Comparison of ENCODE assay signal across 9 mouse cellular contexts in genomic region chr12:111704609-111705008, GRCm38 (mm10). TPM values are rescaled to one million over a fixed set of nuclear protein-coding genes. Genes with fewer than 3 reads are reported as not detected.
DNase-seq lines count a peak whose midpoint lies in the region; ATAC-seq and TF ChIP-seq lines count a peak whose summit lies in the region.
"Had no signal": no experiment of that assay in that cellular context is flagged by ENCODE, and none has a peak within 500 bp of the region (broad histone marks: within the 10 kb centered on the region; RNA-seq: fewer than 3 reads in every experiment).

No protein-coding gene starts in this region.

- H3K4me1 ChIP-seq in kidney, embryonic 16.5 days (ENCODE audit: insufficient read depth, low read length): peaks cover 23% of the 10 kb centered on the region
- H3K4me1 ChIP-seq in embryonic facial prominence, embryonic 12.5 days: peaks cover 15% of the 10 kb centered on the region
- H3K4me1 ChIP-seq in heart, postnatal 0 days (ENCODE audit: control insufficient read depth, insufficient read depth): peaks cover 24% of the 10 kb centered on the region
- peaks cover 15% of the 10 kb centered on the region for H3K4me1 ChIP-seq in lung, postnatal 0 days (ENCODE audit: insufficient read depth, low read depth, low read length)

- peak overlapping the region; percentile 66 for H3K27ac ChIP-seq in kidney, embryonic 16.5 days (ENCODE audit: low read length)
- H3K27ac ChIP-seq in embryonic facial prominence, embryonic 12.5 days: no peak overlapping the region; the same call in 1 of the 2 replicates
- peak overlapping the region; percentile 87 for H3K27ac ChIP-seq in heart, postnatal 0 days (ENCODE audit: low read depth)
- peak overlapping the region; percentile 78 for H3K27ac ChIP-seq in lung, postnatal 0 days (ENCODE audit: low read length)
- H3K27ac ChIP-seq: macrophage had no signal

- peaks cover 9% of the 10 kb centered on the region for H3K36me3 ChIP-seq in kidney, embryonic 16.5 days (ENCODE audit: insufficient read depth, low read length)
- H3K36me3 ChIP-seq in embryonic facial prominence, embryonic 12.5 days: peaks cover 20% of the 10 kb centered on the region
- peaks cover 12% of the 10 kb centered on the region for H3K36me3 ChIP-seq in heart, postnatal 0 days (replicated peaks; ENCODE audit: control insufficient read depth, insufficient read depth, low read length)
- peaks cover 11% of the 10 kb centered on the region; the same call in 1 of the 2 replicates for H3K36me3 ChIP-seq in lung, postnatal 0 days (ENCODE audit: insufficient read depth, low read length)

- peak; percentile 56 for ATAC-seq in kidney, embryonic 16.5 days (ENCODE audit: low FRiP score, low TSS enrichment)
- ATAC-seq in embryonic facial prominence, embryonic 12.5 days (ENCODE audit: insufficient number of reproducible peaks, insufficient read depth, low FRiP score, low TSS enrichment): no peak; the same call in 1 of the 2 replicates
- peak; percentile 52 for ATAC-seq in heart, postnatal 0 days (ENCODE audit: insufficient read depth, low read depth)
- peak; percentile 81 for ATAC-seq in lung, postnatal 0 days
- ATAC-seq in activated CD4-positive, CD25-positive, alpha-beta regulatory T cell, adult 4 months: no peak

- no peaks in the 10 kb centered on the region for H3K9me3 ChIP-seq in kidney, embryonic 16.5 days (ENCODE audit: low read length)
- H3K9me3 ChIP-seq in embryonic facial prominence, embryonic 12.5 days: no peaks in the 10 kb centered on the region
- no peaks in the 10 kb centered on the region for H3K9me3 ChIP-seq in heart, postnatal 0 days (replicated peaks; ENCODE audit: control insufficient read depth, low read length)
- no peaks in the 10 kb centered on the region for H3K9me3 ChIP-seq in lung, postnatal 0 days (ENCODE audit: low read length)

- no peak for TF ChIP-seq EP300 in heart, postnatal 0 days (IDR thresholded peaks at IDR 0.05; ENCODE audit: low read depth)
- TF ChIP-seq EP300 in lung, postnatal 0 days (IDR thresholded peaks at IDR 0.05): no peak

- no peak overlapping the region for H3K4me2 ChIP-seq in kidney, embryonic 16.5 days (replicated peaks; ENCODE audit: low read depth, low read length)
- H3K4me2 ChIP-seq in embryonic facial prominence, embryonic 12.5 days (replicated peaks): no peak overlapping the region
- H3K4me2 ChIP-seq in heart, postnatal 0 days (ENCODE audit: low read depth, low read length): no peak overlapping the region
- H3K4me2 ChIP-seq in lung, postnatal 0 days (replicated peaks; ENCODE audit: low read depth, low read length): no peak overlapping the region

- H3K27me3 ChIP-seq in kidney, embryonic 16.5 days (ENCODE audit: insufficient read depth, low read length): no peaks in the 10 kb centered on the region
- H3K27me3 ChIP-seq in embryonic facial prominence, embryonic 12.5 days: no peaks in the 10 kb centered on the region
- no peaks in the 10 kb centered on the region for H3K27me3 ChIP-seq in heart, postnatal 0 days (ENCODE audit: control insufficient read depth, insufficient read depth, low read length)
- H3K27me3 ChIP-seq in lung, postnatal 0 days (replicated peaks; ENCODE audit: insufficient read depth, low read length): no peaks in the 10 kb centered on the region

- no peak for DNase-seq in kidney, adult 8-10 months
- peak; percentile 59 for DNase-seq in heart, postnatal 0 days (ENCODE audit: low spot score)
- peak; percentile 88 for DNase-seq in lung, postnatal 0 days (ENCODE audit: low spot score)
- DNase-seq in urinary bladder, postnatal 14 days (ENCODE audit: low spot score): peak; percentile 85
- no peak for DNase-seq in natural killer cell, adult 2 months (ENCODE audit: low spot score in 2 of 2)

- no peak for TF ChIP-seq CTCF in heart, postnatal 0 days (IDR thresholded peaks at IDR 0.05; ENCODE audit: low read depth)
- TF ChIP-seq CTCF in lung, postnatal 0 days (IDR thresholded peaks at IDR 0.05): no peak

- WGBS in kidney, embryonic 16.5 days: 33% methylated on average over 9 of the region's 9 CpGs
- 32% methylated on average over 9 of the region's 9 CpGs for WGBS in embryonic facial prominence, embryonic 12.5 days
- WGBS in heart, postnatal 0 days: 22% methylated on average over 9 of the region's 9 CpGs
- 39% methylated on average over 9 of the region's 9 CpGs for WGBS in lung, postnatal 0 days

- H3K4me3 ChIP-seq in kidney, embryonic 16.5 days (ENCODE audit: low read length): no peak overlapping the region
- H3K4me3 ChIP-seq in embryonic facial prominence, embryonic 12.5 days: no peak overlapping the region
- no peak overlapping the region for H3K4me3 ChIP-seq in heart, postnatal 0 days (ENCODE audit: low read depth, low read length)
- no peak overlapping the region for H3K4me3 ChIP-seq in lung, postnatal 0 days (ENCODE audit: low read depth, low read length)

- H3K9ac ChIP-seq in kidney, embryonic 16.5 days (replicated peaks; ENCODE audit: low read length): no peak overlapping the region
- H3K9ac ChIP-seq in embryonic facial prominence, embryonic 12.5 days: peak overlapping the region; percentile 20; the same call in 1 of the 2 replicates
- H3K9ac ChIP-seq in heart, postnatal 0 days (replicated peaks; ENCODE audit: low read depth, low read length): no peak overlapping the region
- H3K9ac ChIP-seq in lung, postnatal 0 days (replicated peaks; ENCODE audit: low read depth): no peak overlapping the region

RNA-seq across cellular contexts. Expression of gene Bag5, which starts 8.4 kb away (rescaled TPM):
- polyA plus RNA-seq in kidney, embryonic 16.5 days (2015; fragmentation: Nextera tagmentation; extraction: Ambion mirVana): 52.0 and 59.5 TPM in 2 replicates
- 59.7 and 61.3 TPM in 2 replicates for polyA plus RNA-seq in embryonic facial prominence, embryonic 12.5 days (2016; fragmentation: Nextera tagmentation; extraction: Ambion mirVana)
- 13.3 and 16.3 TPM in 2 replicates for total RNA-seq in heart, postnatal 0 days (2014; rRNA removed; ENCODE audit: low replicate concordance)
- 32.4 and 34.7 TPM in 2 replicates for polyA plus RNA-seq in heart, postnatal 0 days (2015; fragmentation: Nextera tagmentation; extraction: Ambion mirVana)
- polyA plus RNA-seq in lung, postnatal 0 days (2015; fragmentation: Nextera tagmentation; extraction: Ambion mirVana): 48.9 and 52.5 TPM in 2 replicates
- polyA plus RNA-seq in activated CD4-positive, CD25-positive, alpha-beta regulatory T cell, adult 4 months (2017; shearing (Covaris generic)): 10 to 100 TPM; 30.2 to 32.4 TPM

RNA-seq across cellular contexts. Expression of gene Apopt1, which starts 8.5 kb away (rescaled TPM):
- polyA plus RNA-seq in kidney, embryonic 16.5 days (2015; fragmentation: Nextera tagmentation; extraction: Ambion mirVana): 54.8 TPM in 2 replicates
- polyA plus RNA-seq in embryonic facial prominence, embryonic 12.5 days (2016; fragmentation: Nextera tagmentation; extraction: Ambion mirVana): 53.0 and 59.7 TPM in 2 replicates
- total RNA-seq in heart, postnatal 0 days (2014; rRNA removed; ENCODE audit: low replicate concordance): 18.5 and 50.7 TPM in 2 replicates
- 56.4 and 58.9 TPM in 2 replicates for polyA plus RNA-seq in heart, postnatal 0 days (2015; fragmentation: Nextera tagmentation; extraction: Ambion mirVana)
- 42.3 and 43.1 TPM in 2 replicates for polyA plus RNA-seq in lung, postnatal 0 days (2015; fragmentation: Nextera tagmentation; extraction: Ambion mirVana)
- polyA plus RNA-seq in activated CD4-positive, CD25-positive, alpha-beta regulatory T cell, adult 4 months (2017; shearing (Covaris generic)): 10 to 100 TPM; 72.7 to 78.9 TPM

RNA-seq across cellular contexts. Expression of gene Trmt61a, which starts 26.7 kb away (rescaled TPM):
- polyA plus RNA-seq in kidney, embryonic 16.5 days (2015; fragmentation: Nextera tagmentation; extraction: Ambion mirVana): 11.6 and 12.2 TPM in 2 replicates
- polyA plus RNA-seq in embryonic facial prominence, embryonic 12.5 days (2016; fragmentation: Nextera tagmentation; extraction: Ambion mirVana): 13.3 and 15.1 TPM in 2 replicates
- 23.5 and 24.9 TPM in 2 replicates for total RNA-seq in heart, postnatal 0 days (2014; rRNA removed; ENCODE audit: low replicate concordance)
- 4.1 and 6.1 TPM in 2 replicates for polyA plus RNA-seq in heart, postnatal 0 days (2015; fragmentation: Nextera tagmentation; extraction: Ambion mirVana)
- polyA plus RNA-seq in lung, postnatal 0 days (2015; fragmentation: Nextera tagmentation; extraction: Ambion mirVana): 4.3 and 4.5 TPM in 2 replicates
- polyA plus RNA-seq in activated CD4-positive, CD25-positive, alpha-beta regulatory T cell, adult 4 months (2017; shearing (Covaris generic)): 1 to 10 TPM; 2.7 to 4.3 TPM

RNA-seq across cellular contexts. Expression of gene Ckb, which starts 32.5 kb away (rescaled TPM):
- polyA plus RNA-seq in kidney, embryonic 16.5 days (2015; fragmentation: Nextera tagmentation; extraction: Ambion mirVana): 134 and 188 TPM in 2 replicates
- polyA plus RNA-seq in embryonic facial prominence, embryonic 12.5 days (2016; fragmentation: Nextera tagmentation; extraction: Ambion mirVana): 339 and 355 TPM in 2 replicates
- total RNA-seq in heart, postnatal 0 days (2014; rRNA removed; ENCODE audit: low replicate concordance): 735 and 758 TPM in 2 replicates
- 334 and 359 TPM in 2 replicates for polyA plus RNA-seq in heart, postnatal 0 days (2015; fragmentation: Nextera tagmentation; extraction: Ambion mirVana)
- 153 TPM in 2 replicates for polyA plus RNA-seq in lung, postnatal 0 days (2015; fragmentation: Nextera tagmentation; extraction: Ambion mirVana)
- polyA plus RNA-seq in activated CD4-positive, CD25-positive, alpha-beta regulatory T cell, adult 4 months (2017; shearing (Covaris generic)): 10 to 100 TPM; 21.3 to 26.2 TPM

RNA-seq across cellular contexts. Expression of gene Klc1, which starts 54.0 kb away (rescaled TPM):
- 98.5 and 101 TPM in 2 replicates for polyA plus RNA-seq in kidney, embryonic 16.5 days (2015; fragmentation: Nextera tagmentation; extraction: Ambion mirVana)
- polyA plus RNA-seq in embryonic facial prominence, embryonic 12.5 days (2016; fragmentation: Nextera tagmentation; extraction: Ambion mirVana): 149 and 157 TPM in 2 replicates
- 82.7 and 129 TPM in 2 replicates for total RNA-seq in heart, postnatal 0 days (2014; rRNA removed; ENCODE audit: low replicate concordance)
- polyA plus RNA-seq in heart, postnatal 0 days (2015; fragmentation: Nextera tagmentation; extraction: Ambion mirVana): 86.8 and 90.9 TPM in 2 replicates
- 86.1 and 89.6 TPM in 2 replicates for polyA plus RNA-seq in lung, postnatal 0 days (2015; fragmentation: Nextera tagmentation; extraction: Ambion mirVana)
- polyA plus RNA-seq in activated CD4-positive, CD25-positive, alpha-beta regulatory T cell, adult 4 months (2017; shearing (Covaris generic)): 10 to 100 TPM; 14.7 to 17.6 TPM

Comparison
In these comparisons a context has a peak if more than half of its experiments do, and no peak if none do; other contexts are left out.
1. ATAC-seq: peak in kidney, embryonic 16.5 days (single experiment), heart, postnatal 0 days (single experiment) and lung, postnatal 0 days (single experiment); none in embryonic facial prominence, embryonic 12.5 days (single experiment) and activated CD4-positive, CD25-positive, alpha-beta regulatory T cell, adult 4 months (single experiment).
2. DNase-seq: peak in heart, postnatal 0 days (single experiment), lung, postnatal 0 days (single experiment) and urinary bladder, postnatal 14 days (single experiment); none in kidney, adult 8-10 months (0 of 2) and natural killer cell, adult 2 months (0 of 2).